Mouse (Mus musculus) hindbrain, embryonic 11.5 days (tissue): ENCODE measurements at regions not wholly inside any gene's neighbourhood (a gene's known extent, or its start where the extent isn't known, plus 50 kb on each side); places are given as distances from the start of the nearest gene placed in this dataset.

Experiments used
- ATAC-seq: fragments of 200-750 bp; cut with Nextera tagmentation; 2 replicates; pipeline ENCODE4 v1.8.0; 2017; ENCODE audit warnings: mild to moderate bottlenecking, moderate TSS enrichment, moderate library complexity; ENCODE audit not compliant: low FRiP score
- DNase-seq: peaks from one replicate; pipeline ENCODE4 v3.0.0-alpha.2; 2015; ENCODE audit warnings: low spot score
- H3K27ac ChIP-seq: fragments of 300-500 bp; sonication (generic); 2 replicates; pipeline ENCODE4 v1.5.1; 2014; ENCODE audit warnings: mild to moderate bottlenecking, low read depth, low read length
- H3K27me3 ChIP-seq: fragments of 300-500 bp; sonication (generic); 2 replicates; pipeline ENCODE4 v1.6.1; 2014; ENCODE audit warnings: mild to moderate bottlenecking, low read length, moderate library complexity, mixed read lengths; ENCODE audit not compliant: control insufficient read depth, insufficient read depth
- H3K36me3 ChIP-seq: fragments of 300-500 bp; sonication (generic); 2 replicates; pipeline ENCODE4 v1.6.1; 2014; ENCODE audit warnings: mild to moderate bottlenecking, low read length, moderate library complexity, mixed read lengths; ENCODE audit not compliant: control insufficient read depth, insufficient read depth
- H3K4me1 ChIP-seq: fragments of 300-500 bp; sonication (generic); replicated peaks from 2 replicates; pipeline ENCODE4 v1.6.1; 2014; ENCODE audit warnings: low read length, mixed read lengths; ENCODE audit not compliant: control insufficient read depth, insufficient read depth
- H3K4me2 ChIP-seq: fragments of 300-500 bp; sonication (generic); replicated peaks from 2 replicates; pipeline ENCODE4 v1.6.1; 2014; ENCODE audit warnings: mild to moderate bottlenecking, low read depth, low read length
- H3K4me3 ChIP-seq: fragments of 300-500 bp; sonication (generic); 2 replicates; pipeline ENCODE4 v1.5.1; 2014; ENCODE audit warnings: low read depth, low read length
- H3K9ac ChIP-seq: fragments of 300-500 bp; sonication (generic); 2 replicates; pipeline ENCODE4 v1.6.1; 2014; ENCODE audit warnings: low read depth, low read length
- H3K9me3 ChIP-seq: fragments of 300-500 bp; sonication (generic); 2 replicates; pipeline ENCODE4 v1.6.1; 2016; ENCODE audit warnings: low read length; ENCODE audit not compliant: control insufficient read depth
- WGBS: fragments of 180-500 bp; shearing (Covaris S2); extraction: QIAGEN DNeasy Blood & Tissue Kit; methylation state at CpG from one replicate; pipeline ENCODE4 v1.1.7; 2014; 5-methylcytosine and 5-hydroxymethylcytosine counted together

- ATAC-seq (no peak), DNase-seq (no peak)
- H3K4me1 ChIP-seq = no peaks in the 10 kb centered on the region
These were observed 112.0 kb upstream of the Itga4 start for GRCm38 (mm10) chr2:79143196-79143595.

GRCm38 (mm10) chr2:79145897-79146296 lies 109.3 kb upstream of the Itga4 start:
- no peaks in the 10 kb centered on the region for H3K36me3 ChIP-seq

More at GRCm38 (mm10) chr2:79143196-79143595, 112.0 kb upstream of the Itga4 start:
- Histone ChIP-seq H3K9ac (no peak overlapping the region), H3K9me3 (no peaks in the 10 kb centered on the region), H3K4me3 (no peak overlapping the region), H3K36me3 (no peaks in the 10 kb centered on the region), H3K27me3 (no peaks in the 10 kb centered on the region), H3K27ac (no peak overlapping the region), H3K4me2 (no peak overlapping the region)
- WGBS = 92% methylated on average over 3 of the region's 3 CpGs

GRCm38 (mm10) chr2:79146563-79146962 lies 108.7 kb upstream of the Itga4 start:
- Histone ChIP-seq H3K36me3 (no peaks in the 10 kb centered on the region), H3K9ac (no peak overlapping the region), H3K4me1 (no peaks in the 10 kb centered on the region), H3K9me3 (no peaks in the 10 kb centered on the region), H3K27ac (no peak overlapping the region), H3K4me2 (no peak overlapping the region), H3K27me3 (no peaks in the 10 kb centered on the region), H3K4me3 (no peak overlapping the region)
- DNase-seq = no peak
- WGBS = 89% methylated on average over 4 of the region's 4 CpGs
- no peak for ATAC-seq

More at GRCm38 (mm10) chr2:79145897-79146296, 109.3 kb upstream of the Itga4 start:
- ATAC-seq (no peak), DNase-seq (no peak)
- Histone ChIP-seq H3K4me3 (no peak overlapping the region), H3K4me2 (no peak overlapping the region), H3K9me3 (no peaks in the 10 kb centered on the region), H3K27ac (no peak overlapping the region), H3K27me3 (no peaks in the 10 kb centered on the region), H3K4me1 (no peaks in the 10 kb centered on the region), H3K9ac (no peak overlapping the region)
- 96% methylated on average over 1 of the region's 1 CpGs for WGBS

- Histone ChIP-seq H3K4me3 (no peak overlapping the region), H3K36me3 (no peaks in the 10 kb centered on the region), H3K27ac (no peak overlapping the region), H3K4me2 (no peak overlapping the region), H3K27me3 (no peaks in the 10 kb centered on the region), H3K9me3 (no peaks in the 10 kb centered on the region), H3K9ac (no peak overlapping the region), H3K4me1 (no peaks in the 10 kb centered on the region)
- WGBS = 91% methylated on average over 3 of the region's 3 CpGs
- DNase-seq (no peak), ATAC-seq (no peak)
These were observed 106.1 kb upstream of the Itga4 start for GRCm38 (mm10) chr2:79149012-79149698.

GRCm38 (mm10) chr2:79151610-79152009 lies 103.6 kb upstream of the Itga4 start:
- Histone ChIP-seq H3K27me3 (no peaks in the 10 kb centered on the region), H3K4me1 (no peaks in the 10 kb centered on the region), H3K9ac (no peak overlapping the region), H3K27ac (no peak overlapping the region), H3K4me2 (no peak overlapping the region), H3K4me3 (no peak overlapping the region), H3K36me3 (no peaks in the 10 kb centered on the region), H3K9me3 (no peaks in the 10 kb centered on the region)
- DNase-seq (no peak), ATAC-seq (no peak)
- 90% methylated on average over 4 of the region's 4 CpGs for WGBS

GRCm38 (mm10) chr2:79152031-79152694 lies 103.1 kb upstream of the Itga4 start:
- no peaks in the 10 kb centered on the region for H3K27me3 ChIP-seq
- H3K36me3 ChIP-seq = no peaks in the 10 kb centered on the region
- DNase-seq = no peak
- H3K9me3 ChIP-seq = no peaks in the 10 kb centered on the region
- H3K4me2 ChIP-seq = no peak overlapping the region
- H3K27ac ChIP-seq = no peak overlapping the region
- H3K9ac ChIP-seq = no peak overlapping the region
- no peaks in the 10 kb centered on the region for H3K4me1 ChIP-seq
- WGBS = 86% methylated on average over 6 of the region's 6 CpGs
- no peak for ATAC-seq
- H3K4me3 ChIP-seq = no peak overlapping the region

GRCm38 (mm10) chr2:79152695-79153057 lies 102.5 kb upstream of the Itga4 start:
- no peaks in the 10 kb centered on the region for H3K4me1 ChIP-seq
- no peaks in the 10 kb centered on the region for H3K36me3 ChIP-seq
- no peaks in the 10 kb centered on the region for H3K9me3 ChIP-seq
- no peak overlapping the region for H3K4me3 ChIP-seq
- no peak overlapping the region for H3K4me2 ChIP-seq
- H3K9ac ChIP-seq = no peak overlapping the region
- no peak for DNase-seq
- 88% methylated on average over 5 of the region's 5 CpGs for WGBS
- no peak for ATAC-seq
- H3K27me3 ChIP-seq = no peaks in the 10 kb centered on the region
- H3K27ac ChIP-seq = no peak overlapping the region

- DNase-seq (no peak), ATAC-seq (no peak)
- Histone ChIP-seq H3K27ac (no peak overlapping the region), H3K4me1 (no peaks in the 10 kb centered on the region), H3K4me3 (no peak overlapping the region), H3K36me3 (no peaks in the 10 kb centered on the region), H3K9me3 (no peaks in the 10 kb centered on the region), H3K9ac (no peak overlapping the region), H3K4me2 (no peak overlapping the region), H3K27me3 (no peaks in the 10 kb centered on the region)
- WGBS = 91% methylated on average over 4 of the region's 4 CpGs
These were observed 102.2 kb upstream of the Itga4 start for GRCm38 (mm10) chr2:79153070-79153469.

GRCm38 (mm10) chr2:79158450-79159055 lies 96.7 kb upstream of the Itga4 start:
- ATAC-seq = no peak
- H3K4me2 ChIP-seq = no peak overlapping the region

More at GRCm38 (mm10) chr2:79158450-79159055, 96.7 kb upstream of the Itga4 start:
- H3K9ac ChIP-seq = no peak overlapping the region
- H3K4me3 ChIP-seq = no peak overlapping the region
- no peaks in the 10 kb centered on the region for H3K36me3 ChIP-seq
- no peaks in the 10 kb centered on the region for H3K27me3 ChIP-seq
- no peaks in the 10 kb centered on the region for H3K9me3 ChIP-seq
- H3K4me1 ChIP-seq = no peaks in the 10 kb centered on the region
- DNase-seq = no peak
- H3K27ac ChIP-seq = no peak overlapping the region
- WGBS = 89% methylated on average over 3 of the region's 3 CpGs
